Mouse (Mus musculus) granulocyte monocyte progenitor cell, adult 5-6 weeks (primary cell): ENCODE measurements around the gene Hibadh. TPM values are rescaled to one million over a fixed set of nuclear protein-coding genes. Genes with fewer than 3 reads are reported as not detected.

Experiments used
- ATAC-seq: replicated peaks from 2 replicates; pipeline ENCODE4 v1.8.0; 2016; ENCODE audit warnings: mild to moderate bottlenecking, moderate TSS enrichment, inconsistent platforms; ENCODE audit not compliant: poor library complexity, severe bottlenecking
- total RNA-seq, 2 experiments: library from RNA; stranded (forward) in 1 of 2; stranded (reverse) in 1 of 2; fragments of 200-712, 200-1000 nt in 1 of 2; fragments of >200 nt in 1 of 2; fragmentation: Nextera tagmentation in 1 of 2; gene quantifications; 2 replicates each; pipeline ENCODE4 v1.2.3; 2014 to 2017

Gene Hibadh
- total RNA-seq, 2 experiments from 2014 or later = 54.5 to 70.8 TPM

GRCm38 (mm10) chr6:52639546-52640223 is 504 bp downstream of the Hibadh start:
- peak; percentile 1; the same call in 1 of the 2 replicates for ATAC-seq

DNA sequence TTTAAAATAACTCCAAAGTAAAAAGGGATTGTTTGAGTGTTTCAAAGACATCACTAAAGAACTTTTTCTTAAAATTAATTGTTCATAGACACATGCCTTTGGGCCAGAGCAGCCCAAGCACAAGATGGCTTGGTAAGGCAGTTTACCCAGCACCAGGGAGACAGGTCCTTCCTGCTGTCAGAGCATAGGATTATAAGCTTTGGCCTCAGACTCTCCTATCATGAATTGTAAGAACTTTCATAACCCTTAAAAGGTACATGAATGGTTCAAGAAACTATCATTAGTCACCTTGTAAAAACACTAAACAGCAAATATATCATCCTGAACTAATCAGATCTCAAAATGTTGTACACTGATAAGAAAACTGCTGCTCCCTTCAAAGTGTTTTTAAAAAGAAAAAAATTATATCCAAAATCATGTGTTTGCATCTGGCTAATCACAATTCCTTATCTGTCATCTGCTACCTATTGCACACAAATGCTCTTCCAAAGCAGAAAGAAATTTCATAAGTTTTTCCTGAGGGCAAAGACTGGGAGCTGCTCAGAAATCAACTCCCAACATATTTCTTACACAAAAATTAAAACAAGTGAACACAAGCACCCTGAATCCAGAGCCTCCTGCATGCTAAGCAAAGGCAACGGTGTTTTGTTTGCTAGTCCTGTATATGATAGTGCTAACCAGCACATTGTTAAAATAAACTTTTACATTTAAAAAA is 1.6 kb downstream of the Hibadh start:
- no peak for ATAC-seq

- no peak for ATAC-seq
Measured at GRCm38 (mm10) chr6:52637337-52637736, 2.9 kb downstream of the Hibadh start.

- ATAC-seq = no peak
Measured at GRCm38 (mm10) chr6:52635395-52635794, 4.8 kb downstream of the Hibadh start.

GRCm38 (mm10) chr6:52630625-52631024 is 9.6 kb downstream of the Hibadh start:
- no peak for ATAC-seq

DNA sequence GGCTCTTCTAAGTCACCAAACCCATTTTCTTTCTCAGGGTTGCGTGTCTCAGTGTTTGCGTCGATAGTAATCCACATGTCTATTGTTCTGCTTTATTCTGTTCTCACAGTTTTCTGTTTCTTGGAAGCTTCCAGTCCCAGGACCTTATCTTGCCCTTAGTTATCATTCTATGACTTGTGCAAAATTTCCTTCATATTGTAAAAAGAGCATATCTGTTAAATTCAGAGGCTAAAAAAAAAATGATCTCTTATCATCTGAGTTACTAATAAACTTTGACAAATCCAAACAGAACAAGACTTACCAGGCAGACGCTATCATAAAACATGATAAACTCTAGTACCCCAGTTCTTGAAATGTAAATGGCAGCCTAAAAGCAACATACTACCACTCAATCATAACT is 11.0 kb downstream of the Hibadh start:
- ATAC-seq = no peak

GRCm38 (mm10) chr6:52626735-52627134 is 13.5 kb downstream of the Hibadh start:
- 0 out of 2 replicates have a peak, but pooled peaks have one; percentile 9 for ATAC-seq

GRCm38 (mm10) chr6:52623741-52624140 is 16.4 kb downstream of the Hibadh start:
- ATAC-seq = 0 out of 2 replicates have a peak, but pooled peaks have one; percentile 17

DNA sequence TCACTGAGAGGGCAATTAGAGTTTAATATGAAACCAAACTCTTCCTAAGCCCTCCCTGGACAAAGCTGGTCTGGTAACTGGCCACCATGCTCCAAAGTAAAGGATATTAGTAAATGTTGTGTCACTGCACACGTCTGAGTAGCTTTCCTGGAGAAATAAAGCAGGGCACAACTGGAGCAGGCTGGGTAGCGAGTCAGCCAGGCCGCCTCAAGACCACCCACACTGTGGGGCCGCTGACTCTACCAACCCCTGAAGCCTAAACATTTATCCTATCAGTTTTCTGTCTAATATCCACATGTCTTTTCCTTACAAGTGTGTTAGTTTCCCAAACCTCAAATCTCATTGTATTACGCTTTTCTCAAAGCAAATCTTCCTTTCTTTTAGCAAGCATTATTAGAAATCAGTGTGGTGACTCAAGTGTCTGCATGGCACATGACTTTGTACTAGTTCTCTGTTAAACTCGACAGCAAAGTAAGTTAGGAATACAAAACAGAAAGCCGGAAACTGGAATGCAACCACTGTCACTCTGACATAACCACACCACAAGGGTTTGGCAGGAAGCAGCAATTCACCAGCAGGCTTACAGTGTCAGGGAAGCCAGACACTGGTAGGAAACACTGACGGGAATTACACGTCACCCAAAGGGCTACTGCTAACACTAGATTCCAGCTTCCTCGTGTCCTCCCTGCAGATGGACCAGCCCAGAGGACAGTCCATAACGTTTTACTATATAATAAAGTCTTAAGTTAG is 18.3 kb downstream of the Hibadh start:
- peak; percentile 61 for ATAC-seq

GRCm38 (mm10) chr6:52620090-52620489 is 20.1 kb downstream of the Hibadh start:
- no peak for ATAC-seq

DNA sequence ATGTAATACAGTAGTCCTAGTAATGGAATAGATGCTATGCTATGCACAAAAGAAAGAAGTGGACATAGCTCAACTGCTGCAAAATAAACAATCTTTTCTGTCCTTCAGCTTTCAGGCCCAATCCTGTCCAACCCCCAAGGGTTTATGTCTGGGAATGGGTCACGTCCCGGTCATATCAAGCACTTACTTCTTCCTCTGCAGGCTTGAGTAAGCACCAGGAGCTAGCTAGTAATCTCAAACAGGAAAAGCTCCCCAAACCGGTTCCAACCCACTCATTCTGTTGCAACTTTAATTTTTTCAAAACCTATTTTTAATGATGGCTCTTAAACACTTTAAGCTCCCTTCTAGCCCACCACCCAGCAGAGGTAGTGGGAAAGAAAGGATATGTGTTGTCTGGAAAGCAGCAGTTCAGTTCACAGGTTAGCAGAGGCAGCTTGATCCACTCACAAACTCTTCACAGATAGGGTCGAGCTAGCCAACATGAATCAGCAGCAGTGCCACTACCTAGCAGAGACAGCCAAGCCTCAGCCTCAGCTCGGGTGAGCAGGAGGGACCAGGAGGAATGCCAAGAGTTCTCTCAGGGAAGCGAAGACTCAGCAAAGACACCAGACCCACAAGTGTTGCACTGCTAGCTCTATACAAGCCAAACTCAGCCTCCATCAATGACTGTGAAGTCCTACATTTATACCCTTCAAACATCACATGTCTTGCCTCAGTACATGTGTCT is 30.4 kb downstream of the Hibadh start:
- no peak for ATAC-seq

- no peak for ATAC-seq
Measured at GRCm38 (mm10) chr6:52608121-52608520, 32.1 kb downstream of the Hibadh start.

GRCm38 (mm10) chr6:52606746-52607347 is 33.3 kb downstream of the Hibadh start:
- ATAC-seq = 0 out of 2 replicates have a peak, but pooled peaks have one; percentile 25

DNA sequence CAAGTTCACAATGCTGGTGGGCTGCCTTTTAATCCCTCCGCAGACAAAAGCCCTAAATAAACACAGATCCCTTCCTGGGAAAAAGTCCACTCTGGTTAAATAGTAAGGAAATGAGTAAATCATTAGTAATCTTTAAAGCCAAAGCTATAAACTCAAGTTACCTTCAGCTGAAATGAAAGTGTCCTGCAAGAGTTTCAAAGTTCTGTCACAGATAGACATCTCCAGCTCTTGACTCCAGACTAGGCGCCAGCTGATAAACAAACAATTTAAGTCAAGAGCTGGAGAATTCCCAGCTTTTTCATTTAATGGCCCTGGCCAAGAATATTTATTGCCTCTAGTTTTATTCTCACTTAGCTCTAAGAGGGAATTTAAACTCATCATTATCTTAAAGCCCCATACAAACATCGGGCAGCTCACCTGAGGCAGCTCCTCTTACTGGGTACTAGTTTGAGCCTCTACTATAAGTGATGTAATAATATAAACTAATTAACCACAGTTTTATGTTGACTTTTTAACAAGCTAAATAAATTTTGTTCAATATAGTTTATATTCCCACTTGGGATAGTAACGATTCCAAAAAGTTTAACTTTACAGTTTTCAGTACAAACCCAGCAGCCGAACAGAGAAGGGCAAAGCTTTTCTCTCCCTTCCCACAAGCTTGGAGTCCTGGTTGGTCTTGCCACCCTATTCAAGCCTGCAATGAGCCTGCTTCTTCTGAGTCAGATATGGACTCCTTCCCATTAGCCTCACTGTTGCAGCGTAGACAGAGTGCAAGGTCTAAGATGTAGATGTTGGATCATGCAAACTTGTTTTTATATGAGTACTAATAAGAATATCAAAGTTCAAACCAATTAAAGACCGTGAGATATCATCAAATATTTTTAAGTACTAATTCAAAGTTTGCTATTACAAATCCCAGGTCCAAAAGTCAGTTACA is 38.2 kb downstream of the Hibadh start:
- ATAC-seq = no peak

DNA sequence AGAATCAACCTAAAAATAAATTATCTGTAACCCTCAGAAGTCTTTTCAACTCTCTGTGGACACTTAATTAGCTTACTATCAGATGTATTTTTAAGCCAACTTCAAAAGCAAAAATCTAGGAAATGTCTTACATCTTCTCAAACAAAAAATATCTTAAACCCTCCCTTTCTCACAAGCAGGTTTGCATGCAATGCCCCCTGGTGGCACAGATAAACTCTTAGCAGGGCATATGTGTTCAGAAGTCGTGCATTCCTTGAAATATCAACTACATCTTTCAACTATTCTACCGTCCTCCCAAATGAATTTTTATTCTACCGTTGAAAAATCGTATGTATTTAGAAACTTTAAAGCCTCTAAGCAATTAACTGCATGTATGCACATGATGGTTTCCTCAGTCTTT is 39.1 kb downstream of the Hibadh start:
- no peak for ATAC-seq

DNA sequence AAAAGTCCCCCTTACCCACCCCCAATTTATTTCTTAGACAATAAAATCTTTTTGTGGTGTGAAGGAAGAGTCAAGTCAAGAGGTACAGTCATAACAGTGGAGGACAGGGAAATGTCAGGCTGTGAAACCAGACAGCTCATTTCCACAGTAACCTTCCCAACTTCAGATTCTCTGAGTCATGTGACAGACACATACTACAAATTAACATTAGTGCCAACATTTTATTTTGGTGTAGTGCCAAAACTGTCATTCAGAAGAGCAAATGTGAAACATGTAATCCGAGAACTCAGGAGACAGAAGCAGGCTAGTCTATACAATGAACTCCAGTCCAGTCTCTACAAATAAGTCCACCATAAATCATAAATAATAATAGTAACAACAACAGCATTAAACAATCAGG is 45.4 kb downstream of the Hibadh start:
- ATAC-seq = no peak

DNA sequence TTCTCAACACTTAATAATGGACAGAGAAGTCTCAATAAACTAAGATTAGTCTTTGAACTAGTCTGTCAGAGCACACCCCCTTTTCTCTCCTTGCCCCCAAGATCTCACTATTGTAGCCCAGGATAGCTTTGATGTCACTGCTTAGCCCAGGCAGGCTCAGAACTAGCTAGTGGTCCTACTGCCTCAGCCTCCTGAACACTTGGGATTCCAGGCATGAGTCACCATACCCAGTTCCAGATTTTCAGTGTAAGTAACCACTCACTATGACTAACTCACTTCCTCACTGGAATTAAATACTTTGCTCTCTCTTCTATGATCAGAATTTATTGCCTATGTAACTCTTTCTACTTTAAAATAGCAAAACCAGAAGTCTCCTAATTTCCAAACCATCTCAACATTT is 53.6 kb downstream of the Hibadh start:
- no peak for ATAC-seq

DNA sequence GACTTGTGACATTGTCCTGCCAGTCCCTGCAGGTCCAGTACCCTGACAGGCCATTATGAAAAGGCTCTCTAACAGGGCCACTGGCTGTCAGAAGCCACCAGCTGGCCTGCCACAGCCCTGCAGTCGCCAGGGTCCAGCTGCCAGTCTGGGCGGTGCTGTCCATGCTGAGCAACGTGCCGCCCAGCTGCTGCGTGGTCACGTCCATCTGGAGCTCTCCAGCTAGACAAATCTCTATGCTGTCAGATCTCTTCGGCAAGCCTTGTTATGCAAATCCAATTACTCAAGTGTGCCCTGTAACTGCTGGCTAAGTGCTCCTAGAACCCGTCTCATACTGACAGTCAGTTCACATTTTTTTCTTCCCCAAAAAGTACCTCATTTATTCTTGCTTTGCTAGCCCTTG is 55.8 kb downstream of the Hibadh start:
- no peak for ATAC-seq

DNA sequence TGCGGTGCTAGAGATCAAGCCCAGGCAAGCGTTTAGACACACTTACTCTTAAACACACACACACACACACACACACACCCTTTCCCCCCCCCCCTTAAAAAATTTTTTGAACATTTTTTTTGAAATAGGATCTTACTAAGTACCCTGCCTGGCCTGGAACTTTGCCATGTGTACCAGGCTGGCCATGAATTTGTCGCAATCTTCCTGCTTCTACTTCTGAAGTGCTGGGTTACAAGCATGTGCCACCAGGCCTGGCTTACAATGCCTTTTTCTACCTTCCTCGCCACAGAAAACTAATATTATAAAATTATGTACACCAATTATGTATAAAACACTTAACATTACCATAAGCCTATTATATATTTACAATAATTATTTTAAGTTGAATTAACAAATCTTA is 59.1 kb downstream of the Hibadh start:
- no peak for ATAC-seq
